Mouse (Mus musculus) testis, adult 2 months (tissue): ENCODE results near the gene Fam219b. TPM values are rescaled to one million over a fixed set of nuclear protein-coding genes. Genes with fewer than 3 reads are reported as not detected.

Experiments used
- H3K27ac ChIP-seq: fragments of 200-500 bp; 2 replicates; pipeline ENCODE4 v1.5.1; 2012; ENCODE audit warnings: low read depth, low read length; ENCODE audit not compliant: control insufficient read depth, insufficient read depth
- H3K27me3 ChIP-seq: fragments of 200-500 bp; 2 replicates; pipeline ENCODE4 v1.6.1; 2012; ENCODE audit warnings: mild to moderate bottlenecking, low read length, moderate library complexity; ENCODE audit not compliant: control insufficient read depth, insufficient read depth
- H3K36me3 ChIP-seq: fragments of 200-500 bp; 2 replicates; pipeline ENCODE4 v1.6.1; 2012; ENCODE audit warnings: mild to moderate bottlenecking, low read length; ENCODE audit not compliant: control insufficient read depth, insufficient read depth
- H3K4me1 ChIP-seq: fragments of 200-500 bp; 2 replicates; pipeline ENCODE4 v1.6.1; 2012; ENCODE audit warnings: low read length; ENCODE audit not compliant: control insufficient read depth, insufficient read depth
- H3K4me3 ChIP-seq: fragments of 200-500 bp; 2 replicates; pipeline ENCODE4 v1.5.1; 2012; ENCODE audit warnings: low read depth, mild to moderate bottlenecking, low read length, moderate library complexity, mixed read lengths; ENCODE audit not compliant: control insufficient read depth
- CTCF ChIP-seq: fragments of 200-500 bp; IDR thresholded peaks from 2 replicates; pipeline ENCODE4 v1.5.1; 2012; ENCODE audit warnings: low read depth, mild to moderate bottlenecking, inconsistent platforms, low read length, moderate library complexity; ENCODE audit not compliant: control insufficient read depth, insufficient read depth, insufficient replicate concordance
- POLR2A ChIP-seq: fragments of 200-500 bp; IDR thresholded peaks from 2 replicates; pipeline ENCODE4 v1.6.1; 2012; ENCODE audit warnings: low read depth, mild to moderate bottlenecking, inconsistent platforms, low read length, moderate library complexity; ENCODE audit not compliant: control insufficient read depth
- polyA plus RNA-seq: library from polyadenylated mRNA; depleted of rRNA; stranded (reverse); fragments of >200 nt; gene quantifications from 2 replicates; pipeline ENCODE4 v1.2.3, GENCODE M21; 2012

The Fam219b gene
- polyA plus RNA-seq, 1 experiment: 2.8 TPM

GRCm38 (mm10) chr9:57517113-57517512 is 20.2 kb upstream of the Fam219b start:
- H3K4me3 ChIP-seq: no peak overlapping the region
- TF ChIP-seq POLR2A (no peak), CTCF (no peak)
- H3K27ac ChIP-seq: no peak overlapping the region
- H3K36me3 ChIP-seq: no peaks in the 10 kb centered on the region
- H3K4me1 ChIP-seq: peaks cover 2% of the 10 kb centered on the region
- no peaks in the 10 kb centered on the region for H3K27me3 ChIP-seq

- Histone ChIP-seq H3K4me1 (peaks cover 4% of the 10 kb centered on the region), H3K27me3 (no peaks in the 10 kb centered on the region), H3K36me3 (no peaks in the 10 kb centered on the region), H3K27ac (peak overlapping the region; percentile 53; the same call in 1 of the 2 replicates), H3K4me3 (peak overlapping the region; percentile 95)
- TF ChIP-seq CTCF (no peak), POLR2A (no peak)
Observed at GRCm38 (mm10) chr9:57520375-57521055, 16.8 kb upstream of the Fam219b start.

- TF ChIP-seq POLR2A: peak; percentile 99
- no peak for TF ChIP-seq CTCF
- no peaks in the 10 kb centered on the region for H3K36me3 ChIP-seq
- no peaks in the 10 kb centered on the region for H3K27me3 ChIP-seq
- H3K4me1 ChIP-seq: peaks cover 4% of the 10 kb centered on the region
- H3K4me3 ChIP-seq: peak within 1 kb of the TSS; percentile 95
- peak within 1 kb of the TSS; percentile 90 for H3K27ac ChIP-seq
Observed at GRCm38 (mm10) chr9:57521056-57521911, 16.0 kb upstream of the Fam219b start, which contains the start of gene Cox5a. Gene Cox5a, plus strand, starts transcription at chr9:57521274.

- no peaks in the 10 kb centered on the region for H3K27me3 ChIP-seq
- peaks cover 4% of the 10 kb centered on the region for H3K4me1 ChIP-seq
- H3K27ac ChIP-seq: peak overlapping the region; percentile 22; the same call in 1 of the 2 replicates
- TF ChIP-seq POLR2A (no peak), CTCF (no peak)
- peak overlapping the region; percentile 95 for H3K4me3 ChIP-seq
- no peaks in the 10 kb centered on the region for H3K36me3 ChIP-seq
Observed at GRCm38 (mm10) chr9:57522114-57522860, 15.0 kb upstream of the Fam219b start.

GRCm38 (mm10) chr9:57522861-57523246 is 14.5 kb upstream of the Fam219b start:
- Histone ChIP-seq H3K27me3 (no peaks in the 10 kb centered on the region), H3K27ac (no peak overlapping the region), H3K36me3 (no peaks in the 10 kb centered on the region), H3K4me1 (peaks cover 4% of the 10 kb centered on the region), H3K4me3 (no peak overlapping the region)
- no peak for TF ChIP-seq POLR2A
- no peak for TF ChIP-seq CTCF

GRCm38 (mm10) chr9:57523754-57524153 is 13.6 kb upstream of the Fam219b start:
- no peak overlapping the region for H3K27ac ChIP-seq
- peaks cover 4% of the 10 kb centered on the region for H3K4me1 ChIP-seq
- TF ChIP-seq POLR2A (no peak), CTCF (no peak)
- H3K27me3 ChIP-seq: no peaks in the 10 kb centered on the region
- no peaks in the 10 kb centered on the region for H3K36me3 ChIP-seq
- H3K4me3 ChIP-seq: no peak overlapping the region

- Histone ChIP-seq H3K27me3 (no peaks in the 10 kb centered on the region), H3K4me1 (peaks cover 4% of the 10 kb centered on the region), H3K4me3 (no peak overlapping the region), H3K27ac (no peak overlapping the region), H3K36me3 (no peaks in the 10 kb centered on the region)
- TF ChIP-seq CTCF: no peak
- TF ChIP-seq POLR2A: no peak
Observed at GRCm38 (mm10) chr9:57524439-57524838, 12.9 kb upstream of the Fam219b start.
